Mouse (Mus musculus) limb, embryonic 14.5 days (tissue): ENCODE results near the gene Il20ra. TPM values are rescaled to one million over a fixed set of nuclear protein-coding genes. Genes with fewer than 3 reads are reported as not detected.
"Not testable (repeated sequence)": the region's sequence is repeated elsewhere in the genome, so short reads cannot be mapped to it uniquely, and the experiment has no call there.

Experiments
- ATAC-seq: fragments of 200-750 bp; cut with Nextera tagmentation; 2 replicates; pipeline ENCODE4 v1.8.0; 2017; ENCODE audit warnings: low read depth, moderate number of reproducible peaks, moderate TSS enrichment; ENCODE audit not compliant: low FRiP score
- DNase-seq: peaks from one replicate; pipeline ENCODE4 v3.0.0-alpha.2; 2015; ENCODE audit warnings: low spot score
- H3K27ac ChIP-seq: fragments of 300-500 bp; sonication (generic); replicated peaks from 2 replicates; pipeline ENCODE4 v1.5.1; 2014; ENCODE audit warnings: low read depth, mild to moderate bottlenecking, low read length, moderate library complexity, mixed read lengths
- H3K27me3 ChIP-seq: fragments of 300-500 bp; sonication (generic); 2 replicates; pipeline ENCODE4 v1.6.1; 2014; ENCODE audit warnings: low read length, mixed read lengths; ENCODE audit not compliant: control insufficient read depth, insufficient read depth
- H3K36me3 ChIP-seq: fragments of 300-500 bp; sonication (generic); 2 replicates; pipeline ENCODE4 v1.6.1; 2014; ENCODE audit warnings: mild to moderate bottlenecking, low read length, moderate library complexity, mixed read lengths; ENCODE audit not compliant: control insufficient read depth, insufficient read depth
- H3K4me1 ChIP-seq: fragments of 300-500 bp; sonication (generic); 2 replicates; pipeline ENCODE4 v1.6.1; 2014; ENCODE audit warnings: antibody characterized with exemption, low read length, mixed read lengths; ENCODE audit not compliant: control insufficient read depth, insufficient read depth
- H3K4me2 ChIP-seq: fragments of 300-500 bp; sonication (generic); replicated peaks from 2 replicates; pipeline ENCODE4 v1.6.1; 2014; ENCODE audit warnings: low read depth, mild to moderate bottlenecking, low read length, moderate library complexity; ENCODE audit not compliant: severe bottlenecking
- H3K4me3 ChIP-seq: fragments of 300-500 bp; sonication (generic); replicated peaks from 2 replicates; pipeline ENCODE4 v1.5.1; 2014; ENCODE audit warnings: low read length
- H3K9ac ChIP-seq: fragments of 300-500 bp; sonication (generic); 2 replicates; pipeline ENCODE4 v1.6.1; 2014; ENCODE audit warnings: mild to moderate bottlenecking, low read depth, low read length, moderate library complexity; ENCODE audit not compliant: severe bottlenecking
- H3K9me3 ChIP-seq: fragments of 300-500 bp; sonication (generic); 2 replicates; pipeline ENCODE4 v1.6.1; 2016; ENCODE audit warnings: low read length; ENCODE audit not compliant: control insufficient read depth
- POLR2A ChIP-seq: fragments of 200-500 bp; IDR thresholded peaks from 2 replicates; pipeline ENCODE4 v1.8.0; 2012; ENCODE audit warnings: inconsistent platforms, mild to moderate bottlenecking, moderate library complexity, borderline replicate concordance; ENCODE audit not compliant: insufficient read depth, insufficient read length; ENCODE audit errors: extremely low read depth
- WGBS: fragments of 180-500 bp; shearing (Covaris S2); extraction: QIAGEN DNeasy Blood & Tissue Kit; methylation state at CpG from one replicate; pipeline ENCODE4 v1.1.7; 2014; 5-methylcytosine and 5-hydroxymethylcytosine counted together
- polyA plus RNA-seq, 2 experiments: library from polyadenylated mRNA; depleted of rRNA in 1 of 2; stranded (reverse) in 1 of 2; unstranded in 1 of 2; fragments of >200 nt; fragmentation: Nextera tagmentation in 1 of 2; extraction: Ambion mirVana in 1 of 2; gene quantifications; 2 replicates each; pipeline versions ENCODE4 v1.2.1 to v1.2.3; 2012 to 2014

Gene Il20ra
- polyA plus RNA-seq, 2 experiments: 0.45 to 0.70 TPM

- DNase-seq: no peak
- Histone ChIP-seq H3K4me2 (no peak overlapping the region), H3K9ac (no peak overlapping the region), H3K27ac (no peak overlapping the region), H3K9me3 (no peaks in the 10 kb centered on the region), H3K36me3 (no peaks in the 10 kb centered on the region), H3K4me3 (no peak overlapping the region), H3K4me1 (no peaks in the 10 kb centered on the region), H3K27me3 (no peaks in the 10 kb centered on the region)
- 56% methylated on average over 3 of the region's 3 CpGs for WGBS
- no peak for TF ChIP-seq POLR2A
- no peak for ATAC-seq
Measured at GRCm38 (mm10) chr10:19722320-19722719, 9.9 kb downstream of the Il20ra start.

GRCm38 (mm10) chr10:19724158-19724832, 11.9 kb downstream of the Il20ra start:
- TF ChIP-seq POLR2A: no peak
- 84% methylated on average over 11 of the region's 11 CpGs for WGBS
- H3K9me3 ChIP-seq: no peaks in the 10 kb centered on the region
- ATAC-seq (no peak), DNase-seq (no peak)
- no peaks in the 10 kb centered on the region for H3K36me3 ChIP-seq
- no peak overlapping the region for H3K27ac ChIP-seq
- no peaks in the 10 kb centered on the region for H3K27me3 ChIP-seq
- H3K4me3 ChIP-seq: no peak overlapping the region
- no peak overlapping the region for H3K4me2 ChIP-seq
- H3K9ac ChIP-seq: no peak overlapping the region
- no peaks in the 10 kb centered on the region for H3K4me1 ChIP-seq

- H3K4me2 ChIP-seq, DNase-seq, H3K27me3 ChIP-seq, H3K9me3 ChIP-seq, H3K27ac ChIP-seq, H3K4me3 ChIP-seq, H3K36me3 ChIP-seq, H3K4me1 ChIP-seq, ATAC-seq, H3K9ac ChIP-seq: not testable (repeated sequence)
- 88% methylated on average over 2 of the region's 2 CpGs for WGBS
Measured at GRCm38 (mm10) chr10:19738442-19738841, 26.1 kb downstream of the Il20ra start.

- no peaks in the 10 kb centered on the region for H3K9me3 ChIP-seq
- no peaks in the 10 kb centered on the region for H3K27me3 ChIP-seq
- no peak for DNase-seq
- no peak overlapping the region for H3K9ac ChIP-seq
- ATAC-seq: no peak
- H3K4me2 ChIP-seq: no peak overlapping the region
- TF ChIP-seq POLR2A: no peak
- H3K4me1 ChIP-seq: no peaks in the 10 kb centered on the region
- no peaks in the 10 kb centered on the region for H3K36me3 ChIP-seq
- WGBS: 35% methylated on average over 1 of the region's 1 CpGs
- no peak overlapping the region for H3K4me3 ChIP-seq
- H3K27ac ChIP-seq: no peak overlapping the region
Measured at GRCm38 (mm10) chr10:19745662-19746061, 33.3 kb downstream of the Il20ra start.

- WGBS: 90% methylated on average over 1 of the region's 1 CpGs
- Histone ChIP-seq H3K4me2 (no peak overlapping the region), H3K9me3 (no peaks in the 10 kb centered on the region), H3K27ac (no peak overlapping the region), H3K4me3 (no peak overlapping the region), H3K36me3 (no peaks in the 10 kb centered on the region), H3K9ac (no peak overlapping the region), H3K27me3 (no peaks in the 10 kb centered on the region), H3K4me1 (no peaks in the 10 kb centered on the region)
- TF ChIP-seq POLR2A: no peak
- ATAC-seq: no peak
- DNase-seq: no peak
Measured at GRCm38 (mm10) chr10:19746156-19746555, 33.8 kb downstream of the Il20ra start.

- ATAC-seq: no peak
- 79% methylated on average over 4 of the region's 4 CpGs for WGBS
- H3K27me3 ChIP-seq: no peaks in the 10 kb centered on the region
- H3K4me1 ChIP-seq: no peaks in the 10 kb centered on the region
- no peak for DNase-seq
- no peak for TF ChIP-seq POLR2A
- no peaks in the 10 kb centered on the region for H3K36me3 ChIP-seq
- no peaks in the 10 kb centered on the region for H3K9me3 ChIP-seq
- no peak overlapping the region for H3K4me3 ChIP-seq
- H3K27ac ChIP-seq: no peak overlapping the region
- no peak overlapping the region for H3K9ac ChIP-seq
- H3K4me2 ChIP-seq: no peak overlapping the region
Measured at GRCm38 (mm10) chr10:19747661-19748060, 35.3 kb downstream of the Il20ra start.
